Mouse (Mus musculus): ENCODE results near the gene Dmac2. TPM values are rescaled to one million over a fixed set of nuclear protein-coding genes. Genes with fewer than 3 reads are reported as not detected.

Dmac2 gene
- total RNA-seq, 2 experiments from 2014 or later, result 53.6 to 53.8 TPM

- no peak for DNase-seq (ENCODE audit: low spot score in 2 of 2)
- intact Hi-C loops (cut with DNase I), result no loop called here
Observed at GRCm38 (mm10) chr7:25645074-25645473, 25.9 kb downstream of the Dmac2 start.

- intact Hi-C loops (cut with DNase I), result no loop called here
- no peak for DNase-seq (ENCODE audit: low spot score in 2 of 2)
Observed at GRCm38 (mm10) chr7:25647574-25648123, 28.4 kb downstream of the Dmac2 start.

- no peak for DNase-seq (ENCODE audit: low spot score in 2 of 2)
- intact Hi-C loops (cut with DNase I), result no loop called here
Observed at GRCm38 (mm10) chr7:25649839-25650238, 30.6 kb downstream of the Dmac2 start.

GRCm38 (mm10) chr7:25651281-25651680 is 32.1 kb downstream of the Dmac2 start:
- no peak for DNase-seq (ENCODE audit: low spot score in 2 of 2)
- intact Hi-C loops (cut with DNase I), result no loop called here

- intact Hi-C loops (cut with DNase I), result no loop called here
- DNase-seq (ENCODE audit: low spot score in 2 of 2), result no peak
Observed at GRCm38 (mm10) chr7:25652244-25652759, 33.1 kb downstream of the Dmac2 start.

GRCm38 (mm10) chr7:25655601-25656428 is 36.6 kb downstream of the Dmac2 start:
- no peak for DNase-seq (ENCODE audit: low spot score in 2 of 2)
- intact Hi-C loops (cut with DNase I), result no loop called here

GRCm38 (mm10) chr7:25657785-25658184 is 38.6 kb downstream of the Dmac2 start:
- DNase-seq (ENCODE audit: low spot score in 2 of 2), result no peak
- intact Hi-C loops (cut with DNase I), result no loop called here

GRCm38 (mm10) chr7:25658657-25659472 is 39.7 kb downstream of the Dmac2 start, which contains the start of the genes Bckdha and Exosc5:
Gene Bckdha (minus strand): TSS chr7:25658981.
Gene Exosc5 (plus strand): TSS chr7:25659164.
- intact Hi-C loops (cut with DNase I), result no loop called here
- peak; percentile 98 to 99 for DNase-seq (ENCODE audit: low spot score in 2 of 2)

GRCm38 (mm10) chr7:25666381-25666780 is 47.2 kb downstream of the Dmac2 start:
- DNase-seq (ENCODE audit: low spot score in 2 of 2), result no peak
- intact Hi-C loops (cut with DNase I), result no loop called here

- DNase-seq (ENCODE audit: low spot score in 2 of 2), result no peak
- intact Hi-C loops (cut with DNase I), result no loop called here
Observed at GRCm38 (mm10) chr7:25669158-25669557, 49.9 kb downstream of the Dmac2 start.

GRCm38 (mm10) chr7:25669631-25670030 is 50.4 kb downstream of the Dmac2 start:
- DNase-seq (ENCODE audit: low spot score in 2 of 2), result no peak

GRCm38 (mm10) chr7:25670096-25670495 is 50.9 kb downstream of the Dmac2 start:
- no peak for DNase-seq (ENCODE audit: low spot score in 2 of 2)
- intact Hi-C loops (cut with DNase I), result no loop called here

More at GRCm38 (mm10) chr7:25669631-25670030, 50.4 kb downstream of the Dmac2 start:
- intact Hi-C loops (cut with DNase I), result no loop called here

GRCm38 (mm10) chr7:25671686-25672085 is 52.5 kb downstream of the Dmac2 start:
- DNase-seq (ENCODE audit: low spot score in 2 of 2), result no peak
- intact Hi-C loops (cut with DNase I), result no loop called here

GRCm38 (mm10) chr7:25672442-25672841 is 53.2 kb downstream of the Dmac2 start:
- intact Hi-C loops (cut with DNase I), result no loop called here
- no peak for DNase-seq (ENCODE audit: low spot score in 2 of 2)

- intact Hi-C loops (cut with DNase I), result no loop called here
- DNase-seq (ENCODE audit: low spot score in 2 of 2), result no peak
Observed at GRCm38 (mm10) chr7:25674297-25674696, 55.1 kb downstream of the Dmac2 start.

- DNase-seq (ENCODE audit: low spot score in 2 of 2), result no peak
- intact Hi-C loops (cut with DNase I), result no loop called here
Observed at GRCm38 (mm10) chr7:25674719-25675300, 55.6 kb downstream of the Dmac2 start, which contains the start of gene Tmem91. Gene Tmem91 (minus strand): TSS chr7:25675166.
